Mouse (Mus musculus): ENCODE measurements around the gene Cd274. TPM values are rescaled to one million over a fixed set of nuclear protein-coding genes. Genes with fewer than 3 reads are reported as not detected.
A peak's percentile ranks its signal among the peaks of the same experiment; 100 is the strongest.

Gene Cd274
- total RNA-seq, 1 experiment: 0.62 TPM

- Histone ChIP-seq H3K36me3 (ENCODE audit: control insufficient read depth, insufficient read depth, low read length, poor library complexity, severe bottlenecking) (no peaks in the 10 kb centered on the region), H3K4me1 (ENCODE audit: control insufficient read depth in 2 of 2, insufficient read depth in 2 of 2, low read length in 2 of 2, poor library complexity in 1 of 2) (no peaks in the 10 kb centered on the region), H3K9me3 (ENCODE audit: control insufficient read depth, insufficient read depth, low read depth, low read length) (no peaks in the 10 kb centered on the region), H3K9ac (ENCODE audit: insufficient read depth, low read depth, low read length, poor library complexity, severe bottlenecking) (no peak overlapping the region), H3K27ac (ENCODE audit: insufficient read depth, low read depth, low read length, poor library complexity, severe bottlenecking) (no peak overlapping the region), H3K4me3 (ENCODE audit: insufficient read depth in 1 of 2, low read depth in 1 of 2, low read length in 2 of 2, poor library complexity in 1 of 2, severe bottlenecking in 1 of 2) (no peak overlapping the region)
- TF ChIP-seq CHD2 (IDR thresholded peaks at IDR 0.05; ENCODE audit: low read depth, low read length) (no peak), MAFK (IDR thresholded peaks at IDR 0.05; ENCODE audit: insufficient read depth, low read depth, low read length) (no peak), HCFC1 (IDR thresholded peaks at IDR 0.05; ENCODE audit: borderline replicate concordance, insufficient read depth, low read length) (no peak), ZC3H11A (IDR thresholded peaks at IDR 0.05; ENCODE audit: borderline replicate concordance, low read depth, low read length) (no peak), ZNF384 (IDR thresholded peaks at IDR 0.05; ENCODE audit: low read depth, low read length) (no peak)
- DNase-seq (ENCODE audit: low read depth, low spot score): no peak
- in situ Hi-C loops (cut with MboI; ENCODE audit: low sequenced_read_pairs in 2 of 2, unreplicated experiment in 2 of 2): no loop called here
Measured at GRCm38 (mm10) chr19:29341029-29341428, 26.2 kb upstream of the Cd274 start.

DNA sequence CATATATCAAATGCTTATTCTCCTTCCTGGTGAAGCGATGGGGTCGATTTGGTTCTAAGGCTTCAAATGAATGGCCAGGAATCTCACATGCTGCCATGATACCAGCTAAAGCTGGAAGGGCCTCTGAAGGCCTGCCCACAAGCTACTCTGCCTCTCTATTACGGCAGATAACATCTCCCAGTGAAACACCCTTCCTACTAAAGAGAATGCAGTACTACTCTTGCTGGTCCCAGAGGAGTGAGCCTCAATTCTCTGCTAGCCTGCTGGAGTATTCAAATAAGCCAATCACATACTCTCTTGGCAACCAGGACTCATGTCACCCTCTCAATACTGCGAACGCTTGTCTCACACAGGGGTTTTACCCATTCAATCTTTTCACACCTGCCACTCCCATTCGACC lies 25.0 kb upstream of the Cd274 start:
- no peak for DNase-seq (ENCODE audit: low read depth, low spot score)
- in situ Hi-C loops (cut with MboI; ENCODE audit: low sequenced_read_pairs in 2 of 2, unreplicated experiment in 2 of 2): no loop called here
- no peaks in the 10 kb centered on the region for H3K4me1 ChIP-seq (ENCODE audit: control insufficient read depth in 2 of 2, insufficient read depth in 2 of 2, low read length in 2 of 2, poor library complexity in 1 of 2)
- no peaks in the 10 kb centered on the region for H3K9me3 ChIP-seq (ENCODE audit: control insufficient read depth, insufficient read depth, low read depth, low read length)
- H3K27ac ChIP-seq (ENCODE audit: insufficient read depth, low read depth, low read length, poor library complexity, severe bottlenecking): no peak overlapping the region
- no peak overlapping the region for H3K9ac ChIP-seq (ENCODE audit: insufficient read depth, low read depth, low read length, poor library complexity, severe bottlenecking)
- no peak overlapping the region for H3K4me3 ChIP-seq (ENCODE audit: insufficient read depth in 1 of 2, low read depth in 1 of 2, low read length in 2 of 2, poor library complexity in 1 of 2, severe bottlenecking in 1 of 2)
- TF ChIP-seq ZNF384 (IDR thresholded peaks at IDR 0.05; ENCODE audit: low read depth, low read length) (no peak), ZC3H11A (IDR thresholded peaks at IDR 0.05; ENCODE audit: borderline replicate concordance, low read depth, low read length) (no peak), CHD2 (IDR thresholded peaks at IDR 0.05; ENCODE audit: low read depth, low read length) (no peak), HCFC1 (IDR thresholded peaks at IDR 0.05; ENCODE audit: borderline replicate concordance, insufficient read depth, low read length) (no peak), MAFK (IDR thresholded peaks at IDR 0.05; ENCODE audit: insufficient read depth, low read depth, low read length) (no peak)
- H3K36me3 ChIP-seq (ENCODE audit: control insufficient read depth, insufficient read depth, low read length, poor library complexity, severe bottlenecking): no peaks in the 10 kb centered on the region

GRCm38 (mm10) chr19:29344868-29345267 lies 22.4 kb upstream of the Cd274 start:
- DNase-seq (ENCODE audit: low read depth, low spot score): no peak
- in situ Hi-C loops (cut with MboI; ENCODE audit: low sequenced_read_pairs in 2 of 2, unreplicated experiment in 2 of 2): no loop called here

GRCm38 (mm10) chr19:29345636-29346035 lies 21.6 kb upstream of the Cd274 start:
- Histone ChIP-seq H3K9ac (ENCODE audit: insufficient read depth, low read depth, low read length, poor library complexity, severe bottlenecking) (no peak overlapping the region), H3K4me3 (ENCODE audit: insufficient read depth in 1 of 2, low read depth in 1 of 2, low read length in 2 of 2, poor library complexity in 1 of 2, severe bottlenecking in 1 of 2) (no peak overlapping the region), H3K4me1 (ENCODE audit: control insufficient read depth in 2 of 2, insufficient read depth in 2 of 2, low read length in 2 of 2, poor library complexity in 1 of 2) (peaks cover 0 to 4% of the 10 kb centered on the region in 2 experiments; a peak in 1 of 4 replicates), H3K36me3 (ENCODE audit: control insufficient read depth, insufficient read depth, low read length, poor library complexity, severe bottlenecking) (no peaks in the 10 kb centered on the region), H3K9me3 (ENCODE audit: control insufficient read depth, insufficient read depth, low read depth, low read length) (no peaks in the 10 kb centered on the region), H3K27ac (ENCODE audit: insufficient read depth, low read depth, low read length, poor library complexity, severe bottlenecking) (no peak overlapping the region)
- in situ Hi-C loops (cut with MboI; ENCODE audit: low sequenced_read_pairs in 2 of 2, unreplicated experiment in 2 of 2): no loop called here
- DNase-seq (ENCODE audit: low read depth, low spot score): no peak
- TF ChIP-seq MAFK (IDR thresholded peaks at IDR 0.05; ENCODE audit: insufficient read depth, low read depth, low read length) (peak; percentile 87), CHD2 (IDR thresholded peaks at IDR 0.05; ENCODE audit: low read depth, low read length) (no peak), ZNF384 (IDR thresholded peaks at IDR 0.05; ENCODE audit: low read depth, low read length) (no peak)

More at GRCm38 (mm10) chr19:29344868-29345267, 22.4 kb upstream of the Cd274 start:
- H3K9me3 ChIP-seq (ENCODE audit: control insufficient read depth, insufficient read depth, low read depth, low read length): no peaks in the 10 kb centered on the region
- H3K4me3 ChIP-seq (ENCODE audit: insufficient read depth in 1 of 2, low read depth in 1 of 2, low read length in 2 of 2, poor library complexity in 1 of 2, severe bottlenecking in 1 of 2): no peak overlapping the region
- no peaks in the 10 kb centered on the region for H3K36me3 ChIP-seq (ENCODE audit: control insufficient read depth, insufficient read depth, low read length, poor library complexity, severe bottlenecking)
- no peak overlapping the region for H3K9ac ChIP-seq (ENCODE audit: insufficient read depth, low read depth, low read length, poor library complexity, severe bottlenecking)
- no peak for TF ChIP-seq ZNF384 (IDR thresholded peaks at IDR 0.05; ENCODE audit: low read depth, low read length)
- no peaks in the 10 kb centered on the region for H3K4me1 ChIP-seq (ENCODE audit: control insufficient read depth in 2 of 2, insufficient read depth in 2 of 2, low read length in 2 of 2, poor library complexity in 1 of 2)
- no peak overlapping the region for H3K27ac ChIP-seq (ENCODE audit: insufficient read depth, low read depth, low read length, poor library complexity, severe bottlenecking)

DNA sequence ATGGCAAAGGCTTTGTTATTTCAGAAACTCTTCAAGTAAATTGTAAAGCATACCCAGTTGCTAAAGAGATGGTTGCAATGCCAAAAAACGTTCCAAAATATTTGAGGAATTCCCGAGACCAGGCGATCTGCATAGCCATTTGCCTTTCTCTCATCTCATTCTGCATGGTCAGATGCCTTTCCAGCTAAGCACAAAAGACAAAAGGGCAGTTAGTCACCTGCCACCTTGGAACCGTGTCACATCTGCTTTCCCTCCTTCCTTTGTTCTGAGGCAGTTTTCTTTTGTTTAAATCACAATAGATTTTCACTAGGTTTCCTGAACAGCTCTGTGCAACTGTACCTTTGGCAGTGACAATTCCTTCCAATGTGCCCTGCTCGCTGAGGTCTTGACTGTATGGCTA lies 16.3 kb upstream of the Cd274 start:
- no peak for TF ChIP-seq ZNF384 (IDR thresholded peaks at IDR 0.05; ENCODE audit: low read depth, low read length)
- TF ChIP-seq MAFK (IDR thresholded peaks at IDR 0.05; ENCODE audit: insufficient read depth, low read depth, low read length): no peak
- TF ChIP-seq HCFC1 (IDR thresholded peaks at IDR 0.05; ENCODE audit: borderline replicate concordance, insufficient read depth, low read length): no peak
- in situ Hi-C loops (cut with MboI; ENCODE audit: low sequenced_read_pairs in 2 of 2, unreplicated experiment in 2 of 2): loop anchor here in 1 of 2 experiments (10.0 kb wide), 1 partner anchor 286 kb away; no protein-coding TSS in a partner anchor
- H3K9me3 ChIP-seq (ENCODE audit: control insufficient read depth, insufficient read depth, low read depth, low read length): no peaks in the 10 kb centered on the region
- H3K36me3 ChIP-seq (ENCODE audit: control insufficient read depth, insufficient read depth, low read length, poor library complexity, severe bottlenecking): no peaks in the 10 kb centered on the region
- H3K4me1 ChIP-seq (ENCODE audit: control insufficient read depth in 2 of 2, insufficient read depth in 2 of 2, low read length in 2 of 2, poor library complexity in 1 of 2): peaks cover 8% of the 10 kb centered on the region in 2 experiments; a peak in 2 of 4 replicates
- peak; percentile 47 for DNase-seq (ENCODE audit: low read depth, low spot score)
- H3K9ac ChIP-seq (ENCODE audit: insufficient read depth, low read depth, low read length, poor library complexity, severe bottlenecking): no peak overlapping the region
- H3K27ac ChIP-seq (ENCODE audit: insufficient read depth, low read depth, low read length, poor library complexity, severe bottlenecking): no peak overlapping the region
- H3K4me3 ChIP-seq (ENCODE audit: insufficient read depth in 1 of 2, low read depth in 1 of 2, low read length in 2 of 2, poor library complexity in 1 of 2, severe bottlenecking in 1 of 2): no peak overlapping the region
